Mouse (Mus musculus) kidney, adult 2 months (tissue): ENCODE measurements around the gene Uba5. TPM values are rescaled to one million over a fixed set of nuclear protein-coding genes. Genes with fewer than 3 reads are reported as not detected.
A peak's percentile ranks its signal among the peaks of the same experiment; 100 is the strongest.

Experiments
- DNase-seq: peaks from one replicate; pipeline ENCODE4 v3.0.0; 2021
- H3K27ac ChIP-seq: fragments of 200-500 bp; 2 replicates; pipeline ENCODE4 v1.5.1; 2012; ENCODE audit warnings: low read depth, low read length, control low read depth, inconsistent platforms; ENCODE audit not compliant: insufficient read depth
- H3K27me3 ChIP-seq: fragments of 200-500 bp; replicated peaks from 2 replicates; pipeline ENCODE4 v1.6.1; 2012; ENCODE audit warnings: mild to moderate bottlenecking, moderate library complexity, low read length, inconsistent platforms; ENCODE audit not compliant: control insufficient read depth, insufficient read depth
- H3K36me3 ChIP-seq: fragments of 200-500 bp; 2 replicates; pipeline ENCODE4 v1.6.1; 2012; ENCODE audit warnings: mild to moderate bottlenecking, moderate library complexity, low read length, inconsistent platforms; ENCODE audit not compliant: control insufficient read depth, insufficient read depth
- H3K4me1 ChIP-seq: fragments of 200-500 bp; 2 replicates; pipeline ENCODE4 v1.6.1; 2011; ENCODE audit warnings: low read length; ENCODE audit not compliant: control insufficient read depth, insufficient read depth
- H3K4me3 ChIP-seq: fragments of 200-500 bp; 2 replicates; pipeline ENCODE4 v1.5.1; 2011; ENCODE audit warnings: mild to moderate bottlenecking, low read depth, low read length, control low read depth; ENCODE audit not compliant: insufficient read depth
- CTCF ChIP-seq: fragments of 200-500 bp; conservative IDR thresholded peaks from 2 replicates; pipeline ENCODE4 v1.5.1; 2011; ENCODE audit warnings: low read depth, mild to moderate bottlenecking, control low read depth, low read length, moderate library complexity, mixed read lengths; ENCODE audit not compliant: insufficient read depth, insufficient read length
- POLR2A ChIP-seq: fragments of 200-500 bp; IDR thresholded peaks from one replicate; pipeline ENCODE4 v1.6.1; 2011; ENCODE audit warnings: low read depth, low read length, control low read depth
- WGBS: fragments of 180-500 bp; shearing (Covaris S2); methylation state at CpG from one replicate; pipeline ENCODE4 v1.1.7; 2018; 5-methylcytosine and 5-hydroxymethylcytosine counted together
- polyA plus RNA-seq: library from polyadenylated mRNA; depleted of rRNA; stranded (reverse); fragments of >200 nt; gene quantifications from 2 replicates; pipeline ENCODE4 v1.2.3, GENCODE M21; 2012

The Uba5 gene
- polyA plus RNA-seq, 1 experiment = 19.1 TPM

DNA sequence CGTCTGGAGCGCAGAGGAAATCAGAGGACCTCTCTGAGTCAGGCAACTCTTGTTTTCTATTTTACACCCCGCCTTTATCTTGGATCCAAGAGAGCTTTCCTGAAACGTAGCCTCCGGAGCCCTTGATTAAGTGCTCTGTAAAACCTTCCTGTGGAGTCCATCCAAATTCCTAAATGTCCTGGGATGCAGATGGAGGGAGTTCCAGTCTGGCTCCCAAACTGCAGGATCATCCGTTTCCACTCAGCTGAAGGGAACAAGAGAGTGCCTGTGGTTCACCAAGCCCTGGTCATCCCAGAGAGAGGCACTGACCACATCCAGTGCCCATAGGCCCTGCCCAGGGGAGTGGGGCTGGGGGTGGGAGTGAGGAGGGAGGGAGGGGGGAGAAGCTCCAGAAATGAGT, 39.4 kb upstream of the Uba5 start:
- H3K4me3 ChIP-seq = no peak overlapping the region
- no peaks in the 10 kb centered on the region for H3K4me1 ChIP-seq
- no peaks in the 10 kb centered on the region for H3K27me3 ChIP-seq
- DNase-seq = no peak
- TF ChIP-seq POLR2A (no peak), CTCF (no peak)
- H3K36me3 ChIP-seq = no peaks in the 10 kb centered on the region; the same call in none of the 2 replicates
- no peak overlapping the region for H3K27ac ChIP-seq
- 60% methylated on average over 6 of the region's 6 CpGs for WGBS

DNA sequence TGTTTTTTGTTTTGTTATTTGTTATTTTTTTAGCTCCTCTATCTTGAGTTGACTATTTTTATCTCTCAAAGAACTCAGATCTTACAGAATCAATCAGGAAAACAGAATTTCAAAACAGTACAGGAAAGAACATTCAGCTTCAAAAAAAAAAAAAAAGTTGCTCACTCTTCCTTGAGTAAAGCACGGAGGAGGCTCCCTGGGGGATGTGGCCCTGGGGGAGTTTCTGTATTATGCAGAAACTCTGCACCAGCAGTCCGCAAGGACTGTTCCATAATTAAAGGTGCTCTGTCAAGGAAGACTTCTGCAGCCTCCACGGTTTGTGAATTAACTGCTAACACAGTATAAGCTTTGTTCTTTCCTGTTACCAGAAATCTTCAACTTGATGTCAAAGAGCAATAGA, 38.5 kb upstream of the Uba5 start:
- no peaks in the 10 kb centered on the region for H3K27me3 ChIP-seq
- no peak for TF ChIP-seq POLR2A
- TF ChIP-seq CTCF = no peak
- DNase-seq = no peak
- H3K4me1 ChIP-seq = no peaks in the 10 kb centered on the region
- no peak overlapping the region for H3K4me3 ChIP-seq
- no peak overlapping the region for H3K27ac ChIP-seq
- H3K36me3 ChIP-seq = no peaks in the 10 kb centered on the region; the same call in none of the 2 replicates
- WGBS = 43% methylated on average over 3 of the region's 3 CpGs

DNA sequence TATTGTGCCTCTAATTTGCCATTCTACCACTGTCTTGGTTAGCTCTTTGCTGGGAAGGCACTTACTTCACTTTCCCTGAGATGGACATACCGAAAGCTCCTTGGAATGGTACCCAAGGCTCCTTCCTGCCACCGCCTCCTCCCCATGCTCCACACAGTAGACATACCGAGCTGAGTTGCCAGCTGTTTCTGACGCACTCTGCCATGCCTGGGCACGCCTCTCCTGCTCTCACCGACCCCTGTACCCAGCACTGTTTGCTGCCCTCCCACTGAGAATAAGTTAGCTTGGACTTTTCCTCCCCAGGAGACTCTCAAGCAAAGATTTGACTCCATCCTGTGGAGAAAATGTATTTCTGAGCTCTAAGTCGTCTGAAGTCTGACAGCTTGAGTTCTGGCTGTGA, 37.9 kb upstream of the Uba5 start:
- no peak overlapping the region for H3K27ac ChIP-seq
- TF ChIP-seq CTCF = no peak
- TF ChIP-seq POLR2A = no peak
- H3K4me1 ChIP-seq = no peaks in the 10 kb centered on the region
- no peak overlapping the region for H3K4me3 ChIP-seq
- no peaks in the 10 kb centered on the region; the same call in none of the 2 replicates for H3K36me3 ChIP-seq
- WGBS = 41% methylated on average over 7 of the region's 7 CpGs
- H3K27me3 ChIP-seq = no peaks in the 10 kb centered on the region
- DNase-seq = peak; percentile 47

DNA sequence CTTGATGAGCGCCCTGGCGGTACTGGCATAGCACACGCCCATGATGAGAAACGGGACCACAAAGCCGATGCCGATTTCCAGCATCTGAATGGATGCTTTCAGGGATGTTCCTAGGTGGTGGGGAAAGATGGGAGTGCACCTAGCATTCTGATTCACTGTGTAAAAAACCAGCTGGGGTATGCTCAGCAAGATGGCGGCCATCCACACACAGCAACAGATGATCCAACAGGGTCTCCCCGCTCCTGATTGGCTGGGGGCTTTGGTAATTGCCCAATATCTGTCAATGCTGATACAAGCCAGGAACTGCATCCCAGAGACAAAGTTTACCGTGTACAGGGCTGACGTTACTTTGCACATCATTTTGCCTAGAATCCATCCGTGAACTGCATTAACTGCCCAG, 36.1 kb upstream of the Uba5 start:
- no peak overlapping the region for H3K27ac ChIP-seq
- DNase-seq = no peak
- WGBS = 96% methylated on average over 11 of the region's 11 CpGs
- H3K36me3 ChIP-seq = no peaks in the 10 kb centered on the region; the same call in none of the 2 replicates
- no peaks in the 10 kb centered on the region for H3K4me1 ChIP-seq
- H3K27me3 ChIP-seq = no peaks in the 10 kb centered on the region
- H3K4me3 ChIP-seq = no peak overlapping the region
- no peak for TF ChIP-seq CTCF
- no peak for TF ChIP-seq POLR2A

DNA sequence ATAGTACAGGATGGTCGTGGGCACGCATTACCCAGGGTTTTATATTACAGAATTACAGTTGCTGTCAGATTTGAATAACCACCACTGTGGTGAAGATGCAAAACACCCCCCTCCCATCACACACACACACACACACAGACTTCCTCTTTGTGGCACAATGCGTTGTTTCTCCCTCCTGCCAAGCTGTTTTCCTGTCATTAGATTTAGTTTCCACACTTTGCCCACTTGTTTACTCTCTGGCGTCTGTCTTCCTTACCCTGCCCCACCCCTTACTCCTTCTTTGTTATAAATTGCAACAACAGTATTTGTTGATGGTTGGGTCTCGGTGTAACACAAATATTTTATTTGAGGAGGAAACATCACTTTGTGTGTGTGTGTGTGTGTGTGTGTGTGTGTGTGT, 35.3 kb upstream of the Uba5 start:
- no peak overlapping the region for H3K27ac ChIP-seq
- H3K4me1 ChIP-seq = no peaks in the 10 kb centered on the region
- TF ChIP-seq POLR2A = no peak
- TF ChIP-seq CTCF = no peak
- WGBS = 50% methylated on average over 5 of the region's 5 CpGs
- H3K27me3 ChIP-seq = no peaks in the 10 kb centered on the region
- no peaks in the 10 kb centered on the region; the same call in none of the 2 replicates for H3K36me3 ChIP-seq
- DNase-seq = no peak
- H3K4me3 ChIP-seq = no peak overlapping the region

DNA sequence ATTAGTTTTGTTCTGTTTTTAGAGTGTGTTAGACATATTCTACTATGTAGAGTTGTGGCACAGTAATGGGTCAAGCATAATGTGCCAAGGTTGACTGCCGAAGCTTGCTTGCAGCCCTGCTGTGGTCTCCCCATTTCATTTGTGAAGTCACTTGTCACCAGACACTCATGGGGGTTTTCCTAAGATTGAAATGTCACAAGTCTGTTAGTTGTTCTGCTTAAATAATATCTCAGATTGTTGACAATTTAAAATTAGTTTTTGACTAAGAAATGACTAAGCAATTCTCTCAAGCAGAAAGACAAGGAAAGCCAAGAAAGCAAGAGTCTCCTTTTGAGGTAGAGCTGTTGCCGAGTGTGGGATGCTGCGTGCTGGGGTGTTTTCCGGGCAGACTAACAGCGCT, 30.0 kb upstream of the Uba5 start:
- H3K4me1 ChIP-seq = no peaks in the 10 kb centered on the region
- no peaks in the 10 kb centered on the region; the same call in 1 of the 2 replicates for H3K36me3 ChIP-seq
- TF ChIP-seq CTCF (no peak), POLR2A (no peak)
- 91% methylated on average over 5 of the region's 5 CpGs for whole genome bisulfite sequencing
- H3K27me3 ChIP-seq = no peaks in the 10 kb centered on the region
- H3K27ac ChIP-seq = no peak overlapping the region
- no peak overlapping the region for H3K4me3 ChIP-seq
- DNase-seq = no peak

DNA sequence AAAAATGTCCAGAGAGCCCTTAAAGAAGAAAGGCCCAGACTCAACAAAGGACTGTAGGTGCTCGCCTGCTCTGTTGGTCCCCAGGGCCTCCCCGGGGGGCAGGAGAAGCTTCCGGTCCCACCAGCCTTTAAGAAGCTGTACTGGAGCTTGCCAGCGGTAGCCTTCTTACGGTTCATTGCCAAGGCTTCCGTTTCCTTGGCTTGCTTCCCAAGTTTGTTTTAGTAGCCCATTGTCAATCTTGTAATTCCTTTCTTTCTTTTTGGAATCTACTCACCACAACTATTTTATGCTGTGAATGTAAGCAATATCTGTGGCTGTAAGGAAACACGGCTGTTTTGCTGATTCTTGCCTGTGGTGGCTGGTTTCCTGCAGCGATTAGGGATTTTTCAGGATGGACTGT, 25.6 kb upstream of the Uba5 start:
- Histone ChIP-seq H3K27ac (no peak overlapping the region), H3K4me1 (no peaks in the 10 kb centered on the region), H3K4me3 (no peak overlapping the region), H3K36me3 (peaks cover 1% of the 10 kb centered on the region; the same call in 1 of the 2 replicates), H3K27me3 (no peaks in the 10 kb centered on the region)
- DNase-seq = peak; percentile 57
- WGBS = 35% methylated on average over 8 of the region's 8 CpGs
- TF ChIP-seq CTCF (no peak), POLR2A (no peak)

DNA sequence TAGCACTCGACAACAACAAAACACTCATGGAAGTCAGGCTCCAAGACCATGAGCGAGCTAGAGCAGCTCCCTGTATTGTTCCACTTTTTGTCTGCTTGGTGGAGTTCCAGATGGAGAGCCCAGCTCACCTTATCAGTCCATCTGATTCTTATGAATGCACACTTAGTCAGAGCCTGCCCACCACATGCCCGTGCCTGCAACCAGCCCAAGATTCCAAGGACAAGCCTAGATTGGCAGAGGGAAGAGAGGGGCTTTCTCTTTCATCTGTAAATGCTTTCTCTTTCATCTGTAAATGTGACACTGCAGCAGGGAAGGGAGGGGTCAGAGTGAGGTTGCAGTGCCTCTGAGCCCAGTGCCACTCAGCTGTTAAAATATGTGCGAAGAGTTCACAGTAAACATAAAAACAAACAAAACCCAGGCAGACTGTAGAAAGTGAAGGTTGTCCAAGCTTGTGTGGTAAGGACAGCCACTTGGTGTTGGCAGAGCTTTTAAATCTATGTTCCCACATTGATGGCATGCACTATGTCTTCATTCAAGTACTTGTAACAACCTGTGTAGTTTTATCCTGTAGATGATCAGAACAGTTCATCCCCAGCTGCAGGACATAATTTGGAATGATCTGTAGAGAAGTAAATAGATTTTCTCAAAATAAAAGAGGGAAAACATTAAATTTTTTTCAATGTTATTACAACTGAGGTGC, 22.9 kb upstream of the Uba5 start:
- Histone ChIP-seq H3K36me3 (peaks cover 3% of the 10 kb centered on the region), H3K4me1 (no peaks in the 10 kb centered on the region), H3K27me3 (no peaks in the 10 kb centered on the region), H3K27ac (no peak overlapping the region), H3K4me3 (no peak overlapping the region)
- WGBS = 68% methylated on average over 4 of the region's 4 CpGs
- no peak for DNase-seq
- TF ChIP-seq CTCF (no peak), POLR2A (no peak)
